Mouse (Mus musculus): Measurements from ENCODE around the gene Amhr2.

DNA sequence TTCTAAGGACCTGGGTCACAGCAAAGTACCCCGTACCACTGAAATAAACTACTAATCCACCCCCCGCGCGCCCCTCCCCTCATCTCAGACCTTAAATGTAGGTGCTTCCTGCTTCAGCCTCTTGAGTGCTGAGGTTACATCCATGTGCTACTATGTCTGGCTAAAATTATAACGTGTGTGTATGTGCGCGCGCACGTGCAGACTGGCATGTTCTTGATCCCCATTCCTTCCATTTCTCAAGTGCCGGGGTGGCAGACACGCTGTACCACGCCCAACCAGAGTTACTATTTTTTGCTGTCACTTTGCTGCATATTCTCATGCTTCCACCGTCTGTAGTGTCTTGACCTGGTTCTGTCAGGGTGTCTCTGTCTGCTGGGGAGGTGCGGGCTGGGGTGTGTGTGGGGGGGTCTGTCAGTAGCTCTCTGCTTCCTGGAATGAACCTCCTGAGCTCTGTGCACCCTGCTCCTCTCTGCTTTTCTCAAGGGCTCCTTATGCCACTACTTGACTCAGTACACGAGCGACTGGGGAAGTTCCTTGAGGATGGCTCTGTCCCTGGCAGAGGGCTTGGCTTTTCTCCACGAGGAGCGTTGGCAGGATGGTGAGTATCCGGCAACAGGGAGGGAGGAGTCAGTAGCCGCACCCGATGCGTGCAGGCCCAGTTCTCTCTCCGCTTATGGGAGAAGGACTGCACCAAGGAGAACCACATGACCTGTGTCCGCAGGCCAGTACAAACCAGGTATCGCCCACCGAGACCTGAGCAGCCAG lies 6.7 kb downstream of the Amhr2 start:
- no peak for TF ChIP-seq POLR2A (IDR thresholded peaks at IDR 0.05; ENCODE audit: low read depth, low read length)
- no peak for TF ChIP-seq CTCF (IDR thresholded peaks at IDR 0.05; ENCODE audit: extremely low read depth, insufficient read length, insufficient replicate concordance, low read depth, low read length)
